Mouse (Mus musculus) embryonic fibroblast, embryonic 13.5 days (primary cell): ENCODE data around the gene Cdc14a. TPM values are rescaled to one million over a fixed set of nuclear protein-coding genes. Genes with fewer than 3 reads are reported as not detected.

Experiments used
- H3K27ac ChIP-seq: 2 replicates; pipeline ENCODE4 v1.5.1; 2012; ENCODE audit warnings: low read length, control low read depth, inconsistent platforms; ENCODE audit not compliant: insufficient read depth
- H3K4me1 ChIP-seq: 2 replicates; pipeline ENCODE4 v1.6.1; 2011; ENCODE audit warnings: low read length; ENCODE audit not compliant: control insufficient read depth, insufficient read depth
- H3K4me3 ChIP-seq: 2 replicates; pipeline ENCODE4 v1.5.1; 2011; ENCODE audit warnings: mild to moderate bottlenecking, control low read depth, low read length; ENCODE audit not compliant: insufficient read depth
- CTCF ChIP-seq: IDR thresholded peaks from 2 replicates; pipeline ENCODE4 v1.5.1; 2011; ENCODE audit warnings: mild to moderate bottlenecking, control low read depth, low read length, moderate library complexity, borderline replicate concordance; ENCODE audit not compliant: insufficient read depth
- POLR2A ChIP-seq: IDR thresholded peaks from 2 replicates; pipeline ENCODE4 v1.6.1; 2011; ENCODE audit warnings: low read depth, mild to moderate bottlenecking, control low read depth, low read length, moderate library complexity
- polyA plus RNA-seq: library from polyadenylated mRNA; stranded (reverse); fragments of >200 nt; gene quantifications from 2 replicates; pipeline ENCODE4 v1.2.4, GENCODE M21; 2011; ENCODE audit warnings: low read depth; ENCODE audit not compliant: missing spikeins, insufficient read length

Cdc14a gene
- polyA plus RNA-seq, 1 experiment: 2.6 TPM

DNA sequence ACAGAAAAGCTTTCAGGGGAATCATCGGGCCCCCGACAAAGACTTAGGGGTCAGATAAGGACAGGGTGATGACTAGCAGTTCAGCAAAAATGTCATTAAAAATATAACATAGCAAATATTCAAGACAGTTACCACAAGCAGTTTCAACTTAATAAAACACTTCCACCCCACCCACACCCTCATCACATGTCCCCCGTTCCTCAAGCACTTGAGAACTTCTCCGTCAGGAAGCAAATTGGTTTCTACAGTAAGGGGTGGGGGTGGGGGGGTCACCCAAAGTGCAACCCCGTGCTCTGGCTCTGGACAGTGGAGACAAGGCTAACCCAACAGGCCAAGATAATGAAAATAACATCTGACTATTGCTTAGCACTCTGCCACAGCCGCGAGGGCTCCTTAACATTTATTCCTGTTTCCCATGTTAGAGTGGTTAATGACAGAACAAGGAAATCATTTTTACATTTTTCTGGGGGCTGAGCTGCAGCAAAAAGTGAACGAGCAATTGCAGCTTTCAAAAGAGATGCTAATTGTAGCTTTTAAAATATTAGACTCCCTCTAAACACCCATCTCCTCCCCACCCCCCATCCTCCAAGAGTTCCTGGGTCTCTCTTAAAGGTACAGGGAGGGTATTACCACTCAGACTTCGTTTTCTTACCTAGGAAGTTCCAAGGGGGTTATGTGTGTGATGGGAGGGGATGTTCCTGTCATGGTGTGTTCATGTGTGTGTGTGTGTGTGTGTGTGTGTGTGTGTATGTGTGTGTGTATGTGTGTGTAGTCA, 133.6 kb downstream of the Cdc14a start:
- no peak for TF ChIP-seq CTCF
- TF ChIP-seq POLR2A: no peak
- Histone ChIP-seq H3K27ac (no peak overlapping the region), H3K4me1 (no peaks in the 10 kb centered on the region), H3K4me3 (no peak overlapping the region)

DNA sequence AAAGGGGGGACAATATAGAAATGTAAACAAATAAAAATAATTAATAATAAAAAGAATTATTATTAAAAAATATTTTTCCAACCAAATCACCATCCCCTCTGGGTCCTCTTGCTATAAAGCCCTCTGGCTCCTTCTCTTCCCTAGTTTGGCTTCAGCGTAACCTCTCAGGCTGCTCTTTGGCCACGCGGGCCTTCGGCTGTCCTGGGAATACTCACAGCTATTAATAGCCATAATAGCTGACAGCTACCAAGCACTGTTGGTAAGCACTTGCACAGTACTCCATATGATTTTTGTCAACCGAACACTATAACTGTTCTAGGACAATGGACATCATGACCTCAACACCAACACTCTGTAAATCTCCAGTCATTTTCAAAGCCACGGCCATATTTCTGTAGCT, 135.0 kb downstream of the Cdc14a start:
- no peak overlapping the region for H3K4me3 ChIP-seq
- TF ChIP-seq CTCF (no peak), POLR2A (no peak)
- no peaks in the 10 kb centered on the region for H3K4me1 ChIP-seq
- H3K27ac ChIP-seq: no peak overlapping the region

DNA sequence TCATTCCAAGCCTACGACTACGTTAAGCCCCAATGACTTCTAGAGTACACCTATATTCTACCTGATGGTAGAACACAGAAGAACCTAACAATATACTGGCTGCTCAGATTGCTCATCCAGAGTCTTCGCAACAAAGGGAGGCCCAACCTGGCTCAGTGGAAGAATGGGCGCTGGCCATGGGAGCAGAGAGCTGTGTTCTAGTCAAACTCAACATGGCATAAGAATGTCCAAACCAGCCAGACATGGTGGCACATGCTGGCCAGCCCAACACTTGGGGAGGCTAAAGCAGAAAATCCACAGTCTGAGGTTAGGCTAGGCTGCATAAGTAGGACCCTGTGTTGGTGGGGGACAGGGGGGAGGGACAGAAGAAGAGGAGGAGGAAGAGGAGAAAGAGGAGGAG, 139.1 kb downstream of the Cdc14a start:
- Histone ChIP-seq H3K4me3 (no peak overlapping the region), H3K4me1 (no peaks in the 10 kb centered on the region), H3K27ac (no peak overlapping the region)
- TF ChIP-seq CTCF: no peak
- no peak for TF ChIP-seq POLR2A

DNA sequence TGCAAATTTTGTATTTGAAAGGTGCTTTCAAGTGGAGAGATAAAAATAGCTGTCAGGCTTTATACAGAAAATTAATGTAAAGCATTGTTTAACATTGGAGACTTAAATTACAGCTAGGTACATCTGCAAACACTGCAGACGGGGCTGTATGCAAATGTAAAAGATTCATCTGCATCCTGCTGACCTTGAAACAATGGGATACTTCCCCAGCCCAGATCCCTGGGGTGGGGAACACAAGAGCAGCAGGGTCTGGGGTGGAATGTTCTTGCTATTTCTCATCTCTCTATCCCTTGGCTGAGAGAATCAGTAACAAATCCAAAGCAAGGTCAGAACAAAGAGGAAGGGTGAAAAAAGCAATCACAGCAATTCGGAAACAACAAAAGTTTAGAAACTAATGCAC, 139.8 kb downstream of the Cdc14a start:
- no peaks in the 10 kb centered on the region for H3K4me1 ChIP-seq
- TF ChIP-seq CTCF (no peak), POLR2A (no peak)

DNA sequence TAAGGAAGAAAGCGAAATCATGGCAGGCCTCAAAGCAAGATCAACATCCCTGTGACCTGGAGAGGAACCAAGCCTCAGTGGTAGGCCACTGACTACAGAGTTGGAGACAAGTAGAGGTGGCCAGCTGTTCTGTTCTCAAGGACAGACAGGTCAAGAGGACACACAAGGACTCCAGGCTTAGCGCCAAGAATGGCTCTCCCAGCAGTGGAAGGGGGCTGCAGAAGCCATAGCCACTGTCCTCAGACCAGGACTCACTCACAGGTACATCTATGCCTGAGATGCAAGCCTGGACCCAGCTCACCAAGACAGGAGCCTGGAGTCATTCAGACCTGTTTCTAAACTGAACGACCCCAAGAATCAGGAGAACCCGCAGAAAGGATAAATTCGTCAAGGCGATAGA, 142.2 kb downstream of the Cdc14a start:
- no peaks in the 10 kb centered on the region for H3K4me1 ChIP-seq
- H3K4me3 ChIP-seq: no peak overlapping the region
- H3K27ac ChIP-seq: no peak overlapping the region
- no peak for TF ChIP-seq CTCF
- no peak for TF ChIP-seq POLR2A

More for the DNA sequence above, 139.8 kb downstream of the Cdc14a start:
- Histone ChIP-seq H3K27ac (no peak overlapping the region), H3K4me3 (no peak overlapping the region)

DNA sequence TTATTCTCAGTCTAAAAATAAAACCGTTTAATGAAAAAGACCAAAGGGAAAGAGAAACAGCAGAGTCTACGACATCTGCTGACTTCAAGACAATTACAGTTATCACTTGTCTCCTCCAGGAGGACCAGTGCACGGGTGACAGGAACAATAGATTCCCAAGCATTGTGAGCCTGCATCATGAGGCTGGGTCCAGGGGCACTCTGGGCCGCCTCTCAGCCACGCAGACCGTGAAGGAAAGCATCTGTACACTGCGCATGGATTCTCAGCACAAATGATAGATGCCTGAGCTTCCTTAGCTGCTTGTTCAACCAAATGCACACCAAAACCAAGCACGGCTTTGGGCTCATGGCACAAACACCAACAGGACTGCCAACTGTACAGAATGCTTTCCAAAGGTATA, 146.7 kb downstream of the Cdc14a start:
- Histone ChIP-seq H3K4me3 (no peak overlapping the region), H3K4me1 (no peaks in the 10 kb centered on the region), H3K27ac (no peak overlapping the region)
- TF ChIP-seq POLR2A: no peak
- TF ChIP-seq CTCF: no peak

DNA sequence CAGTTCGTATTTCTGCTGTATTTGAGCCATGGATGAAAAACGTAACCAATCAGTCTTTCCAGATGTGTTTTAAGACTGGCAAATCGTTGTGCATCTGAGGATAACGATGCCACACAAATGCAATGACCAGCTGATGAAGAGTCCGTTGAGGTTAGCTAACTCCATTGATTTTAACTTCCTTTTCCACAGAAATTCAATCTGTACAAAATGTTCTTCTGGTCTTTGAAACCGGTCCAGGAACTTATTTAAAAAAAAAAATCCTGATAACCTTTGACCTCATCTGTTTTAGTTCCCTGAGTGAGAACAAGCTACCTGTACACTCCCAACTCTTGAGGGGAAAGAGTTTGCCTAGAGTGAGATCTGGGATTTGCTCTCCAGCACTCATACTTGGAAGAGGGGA, 152.2 kb downstream of the Cdc14a start:
- TF ChIP-seq CTCF (no peak), POLR2A (no peak)
- H3K4me1 ChIP-seq: no peaks in the 10 kb centered on the region
- H3K4me3 ChIP-seq: no peak overlapping the region
- no peak overlapping the region for H3K27ac ChIP-seq

DNA sequence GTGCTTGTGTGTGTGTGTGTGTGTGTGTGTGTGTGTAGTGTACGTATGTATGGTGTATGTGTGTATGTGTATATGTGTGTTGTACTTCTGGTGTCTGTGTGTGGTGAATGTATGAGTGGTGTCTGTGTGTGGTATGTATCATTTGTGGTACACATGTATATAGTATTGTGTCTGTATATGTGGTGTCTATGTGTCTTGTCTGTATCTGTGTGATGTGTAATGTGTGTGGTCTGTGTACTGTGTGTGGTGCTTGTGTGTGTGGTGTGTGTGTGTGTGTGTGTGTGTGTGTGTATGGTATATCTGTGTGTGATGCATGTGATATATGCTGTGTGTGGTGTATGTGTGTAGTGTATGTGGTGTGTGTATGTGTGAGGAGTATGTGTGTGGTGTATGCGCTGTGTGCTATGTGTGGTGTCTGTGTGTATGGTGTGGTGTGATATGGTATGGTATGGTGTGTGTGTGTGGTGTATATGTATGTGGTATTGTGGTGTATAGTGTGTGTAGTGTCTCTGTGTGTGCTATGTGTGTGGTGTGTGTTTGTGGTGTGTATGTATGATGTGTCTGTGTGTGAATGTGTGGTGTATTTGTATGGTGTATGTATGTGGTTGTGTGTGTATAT, 156.7 kb downstream of the Cdc14a start:
- no peaks in the 10 kb centered on the region for H3K4me1 ChIP-seq
- TF ChIP-seq POLR2A: 0 out of 2 replicates have a peak, but pooled peaks have one; percentile 19
- 0 out of 2 replicates have a peak, but pooled peaks have one; percentile 3 for TF ChIP-seq CTCF
- no peak overlapping the region for H3K4me3 ChIP-seq
- H3K27ac ChIP-seq: peak overlapping the region; percentile 99

DNA sequence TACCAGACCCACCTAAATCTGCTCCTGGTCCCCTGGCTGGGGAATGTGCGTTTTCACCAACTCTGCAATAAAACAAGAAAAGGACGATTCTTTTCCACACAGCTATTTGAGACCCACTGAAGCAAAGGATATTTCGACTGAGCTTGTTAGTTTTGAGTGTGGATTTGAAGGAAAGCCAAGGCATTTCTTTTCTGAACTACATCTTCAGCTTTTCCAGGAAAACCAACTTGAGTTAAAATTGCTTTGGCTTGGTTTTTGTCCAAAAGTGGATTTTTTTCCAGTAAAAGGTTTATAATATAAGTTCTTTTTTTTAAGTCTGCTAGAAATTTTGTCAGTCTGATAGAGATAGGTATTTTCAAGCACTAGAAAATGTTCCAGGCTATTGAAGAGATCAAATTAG, 157.5 kb downstream of the Cdc14a start:
- no peak for TF ChIP-seq POLR2A
- no peak for TF ChIP-seq CTCF
- H3K4me1 ChIP-seq: no peaks in the 10 kb centered on the region
- H3K27ac ChIP-seq: peak overlapping the region; percentile 99
- no peak overlapping the region for H3K4me3 ChIP-seq

DNA sequence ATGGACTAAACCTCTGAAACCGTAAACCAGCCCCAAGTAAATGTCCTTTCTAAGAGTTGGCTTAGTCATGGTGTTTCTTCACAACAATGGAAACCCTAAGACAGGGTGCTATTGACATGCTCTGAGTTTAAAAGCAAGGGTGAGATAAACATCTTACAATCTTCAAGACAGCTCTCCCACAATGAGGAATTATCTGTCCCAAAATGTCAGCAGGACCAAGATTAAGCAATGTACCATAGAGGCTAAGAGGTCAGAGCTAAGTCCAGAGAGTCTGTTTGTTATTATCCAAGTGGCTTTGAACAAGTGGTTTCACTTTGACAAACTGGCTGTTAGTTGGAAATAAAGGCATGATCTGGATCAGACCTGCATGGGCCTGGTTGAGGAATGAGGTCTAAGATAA, 159.9 kb downstream of the Cdc14a start:
- no peak for TF ChIP-seq CTCF
- TF ChIP-seq POLR2A: no peak
- Histone ChIP-seq H3K27ac (peak overlapping the region; percentile 67), H3K4me3 (no peak overlapping the region), H3K4me1 (no peaks in the 10 kb centered on the region)
